Mouse (Mus musculus): ENCODE results near the gene Rmnd5b.

DNA sequence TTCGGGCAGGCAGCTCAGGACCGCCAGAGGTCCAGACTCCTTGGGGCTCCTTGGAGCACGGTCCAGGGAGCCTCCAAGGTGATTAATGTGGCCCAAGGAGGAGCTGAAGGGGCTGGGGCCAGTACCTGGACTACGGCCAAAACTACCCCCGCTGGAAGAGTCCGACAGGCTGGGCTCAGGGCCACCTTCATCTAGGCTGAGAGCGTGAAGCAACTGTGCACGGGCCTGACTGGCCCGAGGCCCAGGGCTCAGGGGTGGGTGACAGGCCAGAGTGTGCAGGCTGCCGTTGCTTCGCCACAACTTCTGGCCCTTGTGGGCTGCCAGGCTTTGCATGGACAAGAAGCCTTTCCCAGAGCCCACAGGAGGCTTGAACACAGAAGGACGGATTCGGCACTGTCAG, 9.6 kb upstream of the Rmnd5b start:
- TF ChIP-seq POLR2A (IDR thresholded peaks at IDR 0.05; ENCODE audit: borderline replicate concordance, low read depth, low read length) (no peak), CTCF (IDR thresholded peaks at IDR 0.05; ENCODE audit: low read depth, low read length) (no peak)

All from bone marrow macrophage, adult 2 months (primary cell).